Mouse (Mus musculus): ENCODE data around the gene Anapc1.
"Not testable (repeated sequence)": the region's sequence is repeated elsewhere in the genome, so short reads cannot be mapped to it uniquely, and the experiment has no call there.

The Anapc1 gene

DNA sequence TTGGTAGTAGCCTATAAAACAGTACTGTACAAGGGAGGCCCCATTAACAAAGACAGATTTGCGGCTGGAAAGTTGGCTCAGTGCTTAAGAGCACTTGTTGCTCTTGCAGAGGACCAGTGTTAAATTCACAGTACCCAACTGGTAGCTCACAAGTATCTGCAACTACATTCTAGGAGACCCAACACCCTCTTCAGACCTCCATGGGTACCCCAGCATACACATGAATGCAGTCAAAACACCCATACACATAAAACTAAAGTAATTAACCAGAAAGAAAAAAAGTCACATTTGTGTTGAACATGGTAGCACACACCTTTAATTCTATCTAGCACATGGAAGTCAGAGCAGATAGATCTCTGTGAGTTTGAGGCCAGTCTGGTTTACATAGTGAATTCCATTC, 9.9 kb upstream of the Anapc1 start:
- no peak for DNase-seq (ENCODE audit: low spot score)

GRCm38 (mm10) chr2:128696426-128696825, 9.2 kb upstream of the Anapc1 start:
- no peak for DNase-seq (ENCODE audit: low spot score)

DNA sequence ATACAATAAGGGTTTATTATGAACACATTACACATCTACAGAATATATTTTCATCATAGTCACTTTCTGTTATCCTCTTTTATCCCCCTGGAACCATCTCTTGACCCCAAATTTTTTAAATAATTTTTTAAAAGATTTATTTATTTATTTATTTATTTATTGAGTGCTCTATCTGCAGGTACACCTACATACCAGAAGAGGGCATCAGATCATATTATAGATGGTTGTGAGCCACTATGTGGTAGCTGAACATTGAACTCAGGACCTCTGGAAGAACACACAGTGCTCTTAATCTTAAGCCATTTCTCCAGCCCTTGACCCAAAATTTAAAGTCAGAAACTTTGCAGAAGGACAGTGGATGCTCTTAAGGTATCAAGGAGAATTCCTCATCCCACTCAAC, 7.4 kb upstream of the Anapc1 start:
- DNase-seq (ENCODE audit: low spot score): no peak

DNA sequence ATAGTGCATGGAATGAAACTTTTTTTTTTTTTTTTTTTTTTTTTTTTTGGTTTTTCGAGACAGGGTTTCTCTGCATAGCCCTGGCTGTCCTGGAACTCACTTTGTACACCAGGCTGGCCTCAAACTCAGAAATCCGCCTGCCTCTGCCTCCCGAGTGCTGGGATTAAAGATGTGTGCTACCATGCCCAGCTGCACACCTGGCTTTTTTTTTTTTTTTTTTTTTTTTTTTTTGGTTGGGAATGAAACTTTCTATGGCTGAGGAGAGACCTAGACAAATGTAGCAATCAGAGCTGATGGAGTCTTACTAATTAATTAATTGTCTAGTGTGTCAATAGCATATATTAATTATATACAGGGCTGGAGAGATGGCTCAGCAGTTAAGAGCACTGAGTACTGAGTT, 6.6 kb upstream of the Anapc1 start:
- DNase-seq (ENCODE audit: low spot score): not testable (repeated sequence)

DNA sequence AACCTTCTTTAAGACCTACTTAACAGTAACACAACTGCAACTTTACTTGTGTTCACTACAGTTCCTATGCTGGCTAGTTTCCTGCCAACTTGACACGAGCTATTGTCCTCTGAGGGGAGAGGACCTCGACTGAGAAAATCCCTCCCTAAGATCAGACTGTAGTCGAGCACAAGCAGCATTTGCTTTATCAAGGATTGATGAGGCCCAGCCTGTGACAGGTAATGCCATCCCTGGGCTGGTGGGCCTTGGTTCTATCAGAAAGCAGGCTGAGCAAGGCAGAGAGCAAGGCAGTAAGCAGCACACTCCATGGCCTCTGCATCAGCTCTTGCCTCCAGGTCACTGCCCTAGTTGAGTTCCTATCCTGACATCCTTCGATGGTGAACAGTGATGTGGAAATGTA, 6.0 kb upstream of the Anapc1 start:
- no peak for DNase-seq (ENCODE audit: low spot score)

- DNase-seq (ENCODE audit: low spot score): no peak
Observed at GRCm38 (mm10) chr2:128692771-128693170, 5.6 kb upstream of the Anapc1 start.

DNA sequence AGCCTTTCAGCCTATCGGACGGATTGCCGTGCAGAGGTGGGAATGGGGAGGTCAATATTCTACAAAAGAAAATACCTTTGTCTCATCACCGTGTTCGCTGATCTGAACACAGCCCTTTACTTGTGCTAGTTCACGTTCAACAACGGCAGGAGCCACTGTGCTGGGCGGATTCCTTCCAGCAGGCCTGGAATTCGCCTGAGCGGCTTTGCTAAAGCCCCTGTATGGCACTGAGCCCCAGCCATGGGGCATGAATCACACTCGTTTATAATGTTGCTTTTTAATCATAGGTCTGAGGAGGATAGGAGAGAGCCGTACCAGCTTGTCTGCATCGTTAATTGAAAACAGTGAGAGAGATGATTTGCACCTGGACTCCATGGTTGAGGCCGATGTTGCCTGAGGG, 5.1 kb upstream of the Anapc1 start:
- no peak for DNase-seq (ENCODE audit: low spot score)

- DNase-seq (ENCODE audit: low spot score): no peak
Observed at GRCm38 (mm10) chr2:128687558-128688120, 448 bp upstream of the Anapc1 start.

GRCm38 (mm10) chr2:128680661-128681060, 6.5 kb downstream of the Anapc1 start:
- no peak for DNase-seq (ENCODE audit: low spot score)

DNA sequence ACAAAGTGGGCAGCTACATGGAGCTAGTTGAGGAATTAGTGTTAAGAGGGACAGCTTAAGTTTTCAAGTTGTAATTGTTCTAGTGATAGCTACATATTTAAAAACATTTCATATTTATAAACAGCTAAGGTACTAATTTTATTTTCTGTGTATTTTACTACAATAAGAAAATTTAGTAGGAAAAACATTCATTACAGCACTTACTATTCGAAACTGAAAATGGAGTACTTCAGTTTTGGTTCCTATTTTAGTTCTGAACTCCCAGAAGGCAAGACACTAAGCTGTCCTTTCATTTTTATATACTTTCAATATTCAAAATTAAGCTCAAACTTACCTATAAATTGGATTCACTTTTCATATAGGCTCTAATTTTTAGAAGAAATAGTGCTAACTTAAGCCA, 66.6 kb downstream of the Anapc1 start:
- no peak for DNase-seq (ENCODE audit: low spot score)

- no peak for DNase-seq (ENCODE audit: low spot score)
Observed at GRCm38 (mm10) chr2:128615366-128615765, 71.8 kb downstream of the Anapc1 start.

DNA sequence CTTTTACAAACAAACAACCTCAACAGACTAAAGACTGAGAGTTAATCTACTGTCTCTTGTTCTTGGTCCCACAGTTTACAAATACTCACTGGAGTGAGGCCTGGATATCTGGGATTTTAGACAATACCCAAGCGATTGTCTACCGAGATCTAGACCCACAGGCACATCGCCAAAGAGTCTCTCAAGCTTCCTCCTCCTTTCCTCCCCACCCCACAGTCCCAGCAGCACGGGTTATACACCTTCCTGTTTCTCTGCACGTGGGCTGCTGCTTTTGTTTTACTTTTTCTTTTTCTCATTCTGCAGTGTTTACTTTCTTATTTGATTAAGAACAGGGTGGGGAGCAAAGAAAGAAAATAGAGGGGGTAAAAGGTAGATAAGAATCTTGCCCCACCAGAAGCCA, 73.8 kb downstream of the Anapc1 start:
- no peak for DNase-seq (ENCODE audit: low spot score)

DNA sequence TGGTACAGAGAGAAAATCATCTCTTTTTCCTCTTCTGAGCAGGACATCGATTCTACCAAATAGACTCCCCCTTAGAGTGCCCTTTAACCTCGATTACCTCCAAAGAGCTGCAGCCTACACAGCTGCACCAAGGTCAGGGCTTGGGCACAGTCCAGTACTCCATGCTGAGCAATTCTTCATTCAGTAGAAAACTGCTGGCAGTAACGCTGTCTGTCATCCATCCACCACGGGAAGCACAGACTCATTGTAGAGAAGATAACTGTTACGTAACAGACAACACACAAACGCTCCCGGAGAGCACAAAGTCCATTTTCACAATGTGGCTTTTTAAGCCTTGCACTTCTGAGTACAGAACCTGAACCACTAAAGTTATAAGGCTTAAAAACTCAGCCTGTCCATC, 74.9 kb downstream of the Anapc1 start:
- DNase-seq (ENCODE audit: low spot score): no peak

DNA sequence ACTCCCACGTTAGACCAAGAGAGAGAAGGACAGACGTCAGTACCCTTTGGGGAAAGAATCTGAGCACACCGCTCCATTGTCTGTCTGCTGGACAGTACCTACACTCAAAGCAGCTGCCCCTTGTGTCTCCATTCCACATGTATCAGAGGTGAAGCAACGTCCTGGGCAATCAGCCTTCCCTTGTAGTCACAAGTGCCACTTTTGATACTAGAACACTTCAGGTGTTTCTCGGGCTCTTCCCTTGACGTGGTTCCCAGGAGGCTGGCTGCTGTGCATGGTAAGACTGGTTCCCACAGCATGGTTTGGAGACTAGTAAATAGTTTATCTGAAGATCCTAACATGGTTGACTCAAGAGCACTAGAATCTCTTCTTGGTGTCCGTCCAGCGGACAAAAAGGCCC, 76.0 kb downstream of the Anapc1 start:
- no peak for DNase-seq (ENCODE audit: low spot score)

DNA sequence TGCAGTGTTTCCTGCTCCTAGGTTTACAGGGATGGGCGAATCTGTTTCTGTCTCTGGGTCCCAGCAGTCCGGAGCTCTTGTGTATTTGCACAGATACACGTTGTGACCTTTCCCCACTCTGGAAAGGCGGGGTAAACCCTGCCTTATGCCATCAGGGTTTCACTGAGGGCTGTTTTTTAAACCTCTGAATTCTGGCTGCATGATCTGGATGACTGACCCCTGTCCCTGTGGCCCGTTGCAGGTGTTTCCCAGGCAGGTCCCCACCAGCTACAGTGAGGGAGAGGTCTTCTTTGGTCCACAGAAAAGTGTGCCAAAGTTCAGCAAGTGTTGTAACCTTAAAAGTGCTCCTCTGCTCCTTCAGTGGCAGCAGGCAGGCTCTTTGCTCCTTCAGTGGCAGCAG, 77.9 kb downstream of the Anapc1 start:
- DNase-seq (ENCODE audit: low spot score): no peak

DNA sequence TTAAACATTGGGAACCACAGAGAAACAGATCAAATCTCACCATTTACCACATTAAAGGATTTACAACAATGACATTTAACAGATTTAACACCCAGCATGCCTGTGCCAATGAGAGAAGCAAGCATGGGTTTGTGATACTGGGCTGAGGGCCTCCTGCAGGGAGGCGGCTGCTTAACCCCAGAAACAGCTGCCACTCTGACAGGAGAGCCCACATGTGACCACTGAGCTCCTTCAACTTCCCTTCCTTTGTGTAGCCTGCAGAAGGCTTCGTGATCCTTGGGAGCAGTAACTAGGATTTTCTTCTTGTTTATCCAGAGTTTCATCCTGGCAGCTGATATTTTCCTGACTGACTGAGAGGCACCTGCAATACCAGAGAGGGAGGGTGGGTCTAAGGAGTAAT, 85.7 kb downstream of the Anapc1 start:
- no peak for DNase-seq (ENCODE audit: low spot score)

GRCm38 (mm10) chr2:128592301-128592700, 94.9 kb downstream of the Anapc1 start:
- DNase-seq (ENCODE audit: low spot score): no peak

- DNase-seq (ENCODE audit: low spot score): no peak
Observed at GRCm38 (mm10) chr2:128590909-128591308, 96.3 kb downstream of the Anapc1 start, which contains the start of gene Spdye4c. TSS of gene Spdye4c (plus strand) at chr2:128591209.

DNA sequence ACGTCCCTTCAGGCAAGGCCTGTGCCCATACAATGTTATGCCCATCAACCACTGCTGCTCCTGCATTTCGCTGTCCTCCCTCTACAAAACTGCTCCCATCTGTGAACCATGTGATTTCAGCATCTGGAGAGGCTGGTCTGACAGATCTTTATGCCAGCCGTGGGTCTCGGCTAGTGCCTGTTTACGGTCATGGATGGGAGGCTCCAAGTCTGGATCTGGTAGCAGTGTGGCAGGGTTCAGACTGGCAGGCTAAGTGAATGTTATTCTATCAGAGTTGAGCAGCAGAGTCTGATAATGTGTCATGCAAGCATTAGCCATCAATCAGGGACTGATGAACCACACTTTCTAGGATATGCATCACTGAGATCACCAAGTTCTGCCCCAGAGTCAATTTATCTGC, 104.3 kb downstream of the Anapc1 start:
- DNase-seq (ENCODE audit: low spot score): no peak

DNA sequence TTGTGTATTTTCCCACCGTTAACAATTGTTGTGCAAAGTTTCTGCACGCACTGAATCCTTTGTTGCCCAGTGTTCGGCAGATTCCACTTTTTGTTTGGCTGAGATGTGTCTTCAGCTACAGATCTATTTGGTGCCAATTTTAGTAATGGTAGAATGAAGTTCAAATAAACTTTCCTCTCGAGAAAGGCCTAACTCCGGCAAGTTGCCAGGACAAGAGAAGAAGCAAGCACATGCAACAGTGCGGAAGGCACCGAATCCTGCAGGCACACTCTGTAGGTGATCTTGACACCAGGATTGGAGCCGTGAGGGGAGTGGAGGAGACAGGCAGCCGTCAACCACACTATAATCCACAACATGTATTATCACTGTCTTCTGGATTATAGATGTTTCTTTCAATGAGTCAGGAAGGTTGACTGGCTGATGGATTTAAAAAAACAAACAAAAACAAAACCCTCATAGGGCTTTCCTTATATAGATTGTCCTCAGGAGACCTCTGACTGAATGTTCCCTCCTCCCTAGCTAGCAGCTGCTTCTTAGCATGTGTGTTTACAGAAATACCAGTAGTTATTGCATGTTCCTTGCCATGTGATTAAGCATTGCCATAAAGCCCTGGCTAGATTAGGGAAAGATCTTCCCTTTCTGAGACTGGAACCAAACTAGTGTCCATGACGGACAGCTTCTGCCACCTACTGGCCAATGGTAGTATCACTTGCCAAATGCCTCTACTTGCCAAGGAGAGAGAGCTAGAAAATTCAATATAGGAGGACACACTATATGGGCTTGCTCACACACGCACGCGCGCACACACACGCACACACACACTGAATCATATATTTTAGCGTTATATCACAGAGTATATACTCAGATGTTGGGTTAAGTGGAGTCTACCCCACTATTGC, 114.2 kb downstream of the Anapc1 start:
- peak; percentile 65 for DNase-seq (ENCODE audit: low spot score)

DNA sequence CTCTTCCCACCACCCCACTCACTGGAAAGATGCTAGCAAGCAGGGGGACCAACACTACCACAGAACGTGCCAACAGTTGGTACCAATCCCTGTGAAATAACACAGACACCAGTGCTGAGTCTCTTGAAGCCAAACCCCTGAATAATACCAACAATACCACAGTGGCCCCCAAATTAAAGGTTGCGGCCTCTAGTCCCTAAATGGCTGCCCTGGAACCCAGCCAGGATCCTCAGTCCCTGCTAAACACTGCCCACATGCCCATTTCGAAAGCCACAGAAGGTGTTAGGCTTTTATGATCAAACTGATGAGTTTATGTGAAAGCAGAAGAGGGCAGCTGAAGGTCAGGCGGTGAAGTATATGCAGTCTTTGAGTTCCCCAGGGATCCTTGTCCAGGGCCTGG, 116.2 kb downstream of the Anapc1 start:
- no peak for DNase-seq (ENCODE audit: low spot score)

GRCm38 (mm10) chr2:128568490-128568889, 118.7 kb downstream of the Anapc1 start:
- no peak for DNase-seq (ENCODE audit: low spot score)

GRCm38 (mm10) chr2:128568018-128568417, 119.2 kb downstream of the Anapc1 start:
- no peak for DNase-seq (ENCODE audit: low spot score)
